Mouse (Mus musculus): ENCODE measurements around the gene Grik5.

DNA sequence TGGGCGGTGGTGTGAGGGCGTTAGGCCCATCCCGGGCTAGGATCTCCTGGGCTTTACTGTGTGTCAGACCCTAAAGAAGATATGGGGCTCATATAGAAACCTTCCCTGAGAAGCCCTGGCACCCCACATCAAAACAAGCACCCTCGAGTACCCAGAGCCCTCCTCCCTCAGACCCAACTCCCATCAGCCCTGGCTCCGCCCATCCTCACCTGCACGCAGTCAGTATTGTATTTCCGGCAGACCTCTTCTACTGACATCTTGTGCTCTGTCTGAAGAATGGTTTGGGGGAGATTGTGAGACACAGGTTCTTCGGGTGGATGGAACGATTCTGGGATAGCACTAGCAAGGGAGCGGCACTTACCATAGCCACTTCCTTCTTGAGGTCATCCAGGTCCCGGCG lies 71.4 kb downstream of the Grik5 start:
- TF ChIP-seq CTCF (IDR thresholded peaks at IDR 0.05) = no peak
- TF ChIP-seq EP300 (IDR thresholded peaks at IDR 0.05) = no peak
